In genomic region chr1:66871591-66871990, GRCm38 (mm10) we compare ENCODE assay signal across 8 mouse cellular contexts. TPM values are rescaled to one million over a fixed set of nuclear protein-coding genes. Genes with fewer than 3 reads are reported as not detected.
DNase-seq lines count a peak whose midpoint lies in the region; ATAC-seq and TF ChIP-seq lines count a peak whose summit lies in the region.

No protein-coding gene starts in this region.

- no peak overlapping the region for H3K4me2 ChIP-seq in limb, embryonic 14.5 days (replicated peaks; ENCODE audit: low read depth, low read length, severe bottlenecking)
- H3K4me2 ChIP-seq in lung, embryonic 14.5 days, result no peak overlapping the region

- H3K27ac ChIP-seq in limb, embryonic 14.5 days (replicated peaks; ENCODE audit: low read depth, low read length), result no peak overlapping the region
- H3K27ac ChIP-seq in limb, embryonic 10.5 days, result no peak overlapping the region
- H3K27ac ChIP-seq in lung, embryonic 14.5 days (ENCODE audit: low read depth), result no peak overlapping the region
- no peak overlapping the region for H3K27ac ChIP-seq in left cerebral cortex, adult 2 months

- H3K9me3 ChIP-seq in limb, embryonic 14.5 days (ENCODE audit: control insufficient read depth, low read length), result no peaks in the 10 kb centered on the region
- H3K9me3 ChIP-seq in limb, embryonic 10.5 days (replicated peaks), result no peaks in the 10 kb centered on the region
- H3K9me3 ChIP-seq in lung, embryonic 14.5 days (ENCODE audit: low read depth, low read length), result no peaks in the 10 kb centered on the region

- no peak for TF ChIP-seq POLR2A in limb, embryonic 14.5 days (IDR thresholded peaks at IDR 0.05; ENCODE audit: borderline replicate concordance, extremely low read depth, insufficient read depth, insufficient read length)

- WGBS in limb, embryonic 14.5 days, result 78% methylated on average over 7 of the region's 7 CpGs
- 84% methylated on average over 7 of the region's 7 CpGs for WGBS in limb, embryonic 10.5 days
- 53% methylated on average over 7 of the region's 7 CpGs for whole genome bisulfite sequencing in lung, embryonic 14.5 days

- H3K9ac ChIP-seq in limb, embryonic 14.5 days (ENCODE audit: low read depth, low read length, severe bottlenecking), result no peak overlapping the region
- H3K9ac ChIP-seq in lung, embryonic 14.5 days, result no peak overlapping the region

- DNase-seq in limb, embryonic 14.5 days (ENCODE audit: low spot score), result peak; percentile 43
- no peak for DNase-seq in limb, embryonic 10.5 days (ENCODE audit: low spot score)
- peak; percentile 89 for DNase-seq in adrenal gland, postnatal 14 days
- DNase-seq in gastrocnemius, postnatal 14 days, result peak; percentile 29
- DNase-seq in lung, embryonic 14.5 days, result peak; percentile 45
- no peak for DNase-seq in left cerebral cortex, adult 2 months (ENCODE audit: extremely low spot score in 1 of 2, low spot score in 2 of 2)
- no peak for DNase-seq in thymus, postnatal 10 days (ENCODE audit: low spot score in 2 of 2)

- no peak overlapping the region for H3K4me3 ChIP-seq in limb, embryonic 14.5 days (replicated peaks; ENCODE audit: low read length)
- no peak overlapping the region for H3K4me3 ChIP-seq in limb, embryonic 10.5 days
- no peak overlapping the region for H3K4me3 ChIP-seq in lung, embryonic 14.5 days (ENCODE audit: low read depth, low read length)
- no peak overlapping the region for H3K4me3 ChIP-seq in left cerebral cortex, adult 2 months

- no peaks in the 10 kb centered on the region for H3K27me3 ChIP-seq in limb, embryonic 14.5 days (ENCODE audit: control insufficient read depth, insufficient read depth, low read length)
- H3K27me3 ChIP-seq in limb, embryonic 10.5 days (ENCODE audit: low read depth, poor library complexity, severe bottlenecking), result no peaks in the 10 kb centered on the region
- no peaks in the 10 kb centered on the region for H3K27me3 ChIP-seq in lung, embryonic 14.5 days (ENCODE audit: insufficient read depth, low read length)

- no peak for TF ChIP-seq CTCF in lung, embryonic 14.5 days (IDR thresholded peaks at IDR 0.05; ENCODE audit: low read depth)
- no peak for TF ChIP-seq CTCF in left cerebral cortex, adult 2 months (IDR thresholded peaks at IDR 0.05)

- H3K36me3 ChIP-seq in limb, embryonic 14.5 days (ENCODE audit: control insufficient read depth, insufficient read depth, low read length), result no peaks in the 10 kb centered on the region
- no peaks in the 10 kb centered on the region for H3K36me3 ChIP-seq in limb, embryonic 10.5 days
- H3K36me3 ChIP-seq in lung, embryonic 14.5 days (ENCODE audit: insufficient read depth), result no peaks in the 10 kb centered on the region

- ATAC-seq in limb, embryonic 14.5 days (ENCODE audit: low FRiP score, low read depth), result no peak
- no peak for ATAC-seq in lung, embryonic 14.5 days (ENCODE audit: insufficient read depth)
- no peak for ATAC-seq in erythroblast, adult 5-6 weeks (replicated peaks; ENCODE audit: low FRiP score, poor library complexity, severe bottlenecking)

- intact Hi-C loops in gastrocnemius, postnatal 14 days (cut with DNase I; ENCODE audit: low total_unique reads), result no loop called here
- intact Hi-C loops in left cerebral cortex, adult 2 months (cut with DNase I), result no loop called here

- H3K4me1 ChIP-seq in limb, embryonic 14.5 days (ENCODE audit: control insufficient read depth, insufficient read depth, low read length), result no peaks in the 10 kb centered on the region
- no peaks in the 10 kb centered on the region for H3K4me1 ChIP-seq in limb, embryonic 10.5 days
- no peaks in the 10 kb centered on the region for H3K4me1 ChIP-seq in lung, embryonic 14.5 days (ENCODE audit: insufficient read depth)

RNA-seq across cellular contexts. Expression of gene Acadl, which starts 8.5 kb away (rescaled TPM):
- polyA plus RNA-seq in limb, embryonic 14.5 days (2012; rRNA removed), result 20.3 and 32.4 TPM in 2 replicates
- polyA plus RNA-seq in limb, embryonic 14.5 days (2014; fragmentation: Nextera tagmentation; extraction: Ambion mirVana), result 78.7 and 86.0 TPM in 2 replicates
- polyA plus RNA-seq in limb, embryonic 10.5 days (2016; fragmentation: Nextera tagmentation; extraction: Ambion mirVana), result 33.2 and 42.9 TPM in 2 replicates
- 1,251 and 1,324 TPM in 2 replicates for total RNA-seq in adrenal gland, postnatal 14 days (2021)
- total RNA-seq in gastrocnemius, postnatal 14 days (2021), result 100 to 1,000 TPM; 267 to 388 TPM
- polyA plus RNA-seq in lung, embryonic 14.5 days (2014; fragmentation: Nextera tagmentation; extraction: Ambion mirVana), result 128 and 140 TPM in 2 replicates
- total RNA-seq in left cerebral cortex, adult 2 months (2021), result 10 to 100 TPM; 28.8 to 32.4 TPM
- total RNA-seq in erythroblast, adult 5-6 weeks (2015; ENCODE audit: low replicate concordance), result 33.6 and 43.2 TPM in 2 replicates
- 21.0 and 25.0 TPM in 2 replicates for total RNA-seq in erythroblast, adult 5-6 weeks (2017; ENCODE audit: low replicate concordance)

RNA-seq across cellular contexts. Expression of gene Kansl1l, which starts 54.2 kb away (rescaled TPM):
- polyA plus RNA-seq in limb, embryonic 14.5 days (2012; rRNA removed), result 14.8 and 16.1 TPM in 2 replicates
- 15.3 and 16.1 TPM in 2 replicates for polyA plus RNA-seq in limb, embryonic 14.5 days (2014; fragmentation: Nextera tagmentation; extraction: Ambion mirVana)
- 10.6 and 16.2 TPM in 2 replicates for polyA plus RNA-seq in limb, embryonic 10.5 days (2016; fragmentation: Nextera tagmentation; extraction: Ambion mirVana)
- total RNA-seq in adrenal gland, postnatal 14 days (2021), result 21.1 and 21.9 TPM in 2 replicates
- 10 to 100 TPM; 17.2 to 18.8 TPM for total RNA-seq in gastrocnemius, postnatal 14 days (2021)
- polyA plus RNA-seq in lung, embryonic 14.5 days (2014; fragmentation: Nextera tagmentation; extraction: Ambion mirVana), result 21.9 and 22.3 TPM in 2 replicates
- total RNA-seq in left cerebral cortex, adult 2 months (2021), result 10 to 100 TPM; 17.2 to 19.5 TPM
- 13.0 and 14.6 TPM in 2 replicates for total RNA-seq in erythroblast, adult 5-6 weeks (2015; ENCODE audit: low replicate concordance)
- total RNA-seq in erythroblast, adult 5-6 weeks (2017; ENCODE audit: low replicate concordance), result 3.6 and 6.0 TPM in 2 replicates

Comparison
In these comparisons a context has a peak if more than half of its experiments do, and no peak if none do; other contexts are left out.
1. DNase-seq: peak in limb, embryonic 14.5 days (single experiment), adrenal gland, postnatal 14 days (single experiment), gastrocnemius, postnatal 14 days (single experiment) and lung, embryonic 14.5 days (single experiment); none in limb, embryonic 10.5 days (single experiment), left cerebral cortex, adult 2 months (0 of 2) and thymus, postnatal 10 days (0 of 2).
2. RNA of gene Acadl, which starts 8.5 kb away (total RNA-seq): 1,251 to 1,324 TPM in adrenal gland, postnatal 14 days and 267 to 388 TPM in gastrocnemius, postnatal 14 days; 21.0 to 43.2 TPM in erythroblast, adult 5-6 weeks and 28.8 to 32.4 TPM in left cerebral cortex, adult 2 months; every median in the first group is over 4 times any median in the second.